Mouse (Mus musculus) CH12.LX (cell line): ENCODE measurements at regions not wholly inside any gene's neighbourhood (a gene's known extent, or its start where the extent isn't known, plus 50 kb on each side); places are given as distances from the start of the nearest gene placed in this dataset.

Experiments used
- DNase-seq: peaks from one replicate; pipeline ENCODE4 v3.0.0-alpha.2; 2013; ENCODE audit errors: extremely low read depth
- H3K27ac ChIP-seq: 2 replicates; pipeline ENCODE4 v1.5.1; 2012; ENCODE audit warnings: low read depth, mild to moderate bottlenecking, control low read depth, moderate library complexity; ENCODE audit not compliant: insufficient read depth
- H3K27me3 ChIP-seq: replicated peaks from 2 replicates; pipeline ENCODE3; 2012; ENCODE audit warnings: inconsistent platforms
- H3K36me3 ChIP-seq, 2 experiments: replicated peaks in 1 of 2; 2 replicates each; pipeline versions ENCODE3 to v1.6.1; 2012; ENCODE audit warnings: inconsistent platforms in 1 of 2, low read length in 1 of 2, mild to moderate bottlenecking in 1 of 2, mixed read lengths in 1 of 2, moderate library complexity in 1 of 2; ENCODE audit not compliant: control insufficient read depth in 1 of 2, insufficient read depth in 1 of 2
- H3K4me1 ChIP-seq, 2 experiments: 2 replicates each; pipeline ENCODE4 v1.6.1; 2012; ENCODE audit warnings: inconsistent platforms in 1 of 2, moderate library complexity in 1 of 2; ENCODE audit not compliant: insufficient read depth in 2 of 2, control insufficient read depth in 1 of 2
- H3K4me2 ChIP-seq: 2 replicates; pipeline ENCODE4 v1.6.1; 2012; ENCODE audit warnings: low read depth, mild to moderate bottlenecking, control low read depth; ENCODE audit not compliant: poor library complexity, insufficient read depth, severe bottlenecking
- H3K4me3 ChIP-seq, 3 experiments: fragments of 150-350 bp in 1 of 3; sonication (generic) in 1 of 3; replicated peaks in 1 of 3; 2 replicates each; pipeline versions ENCODE3 to v1.5.1; 2011 to 2012; ENCODE audit warnings: low read depth in 2 of 3, low read length in 2 of 3, mild to moderate bottlenecking in 2 of 3, moderate library complexity in 2 of 3, control low read depth in 1 of 3, improper control_type of control experiment in 1 of 3, inconsistent platforms in 1 of 3, mixed read lengths in 1 of 3; ENCODE audit not compliant: poor library complexity in 1 of 3
- H3K79me2 ChIP-seq: replicated peaks from 2 replicates; pipeline ENCODE4 v1.6.1; 2012; ENCODE audit warnings: mild to moderate bottlenecking, moderate library complexity; ENCODE audit not compliant: control insufficient read depth, poor library complexity, insufficient read depth, severe bottlenecking; ENCODE audit errors: extremely low read depth
- H3K9ac ChIP-seq: 2 replicates; pipeline ENCODE4 v1.6.1; 2012; ENCODE audit warnings: low read depth, mild to moderate bottlenecking, control low read depth, moderate library complexity; ENCODE audit not compliant: insufficient read depth
- H3K9me3 ChIP-seq: replicated peaks from 2 replicates; pipeline ENCODE3; 2012; ENCODE audit warnings: low read length, inconsistent platforms, mixed read lengths
- CHD1 ChIP-seq: IDR thresholded peaks from 2 replicates; pipeline ENCODE4 v1.6.1; 2012; ENCODE audit warnings: low read depth, low read length, improper control_type of control experiment, inconsistent platforms
- E2F4 ChIP-seq: IDR thresholded peaks from 2 replicates; pipeline ENCODE4 v1.6.1; 2011; ENCODE audit warnings: low read depth, low read length, improper control_type of control experiment; ENCODE audit not compliant: insufficient replicate concordance
- ELF1 ChIP-seq: IDR thresholded peaks from 2 replicates; pipeline ENCODE4 v1.6.1; 2014; ENCODE audit warnings: low read depth, mild to moderate bottlenecking, inconsistent platforms, low read length, improper control_type of control experiment
- HCFC1 ChIP-seq: IDR thresholded peaks from 2 replicates; pipeline ENCODE4 v1.6.1; 2012; ENCODE audit warnings: low read depth, mild to moderate bottlenecking, inconsistent platforms, low read length, improper control_type of control experiment
- IRF4 ChIP-seq: IDR thresholded peaks from 2 replicates; pipeline ENCODE4 v1.6.1; 2014; ENCODE audit warnings: low read depth, mild to moderate bottlenecking, inconsistent platforms, low read length, improper control_type of control experiment
- JUN ChIP-seq: IDR thresholded peaks from 2 replicates; pipeline ENCODE4 v1.6.1; 2011; ENCODE audit warnings: low read depth, mild to moderate bottlenecking, low read length, improper control_type of control experiment, moderate library complexity; ENCODE audit not compliant: insufficient read depth
- KAT2A ChIP-seq: IDR thresholded peaks from 2 replicates; pipeline ENCODE4 v1.6.1; 2012; ENCODE audit warnings: low read length, improper control_type of control experiment, inconsistent platforms; ENCODE audit not compliant: insufficient replicate concordance
- MEF2A ChIP-seq: IDR thresholded peaks from 2 replicates; pipeline ENCODE4 v1.6.1; 2014; ENCODE audit warnings: low read depth, mild to moderate bottlenecking, inconsistent platforms, low read length, improper control_type of control experiment, borderline replicate concordance
- MXI1 ChIP-seq: IDR thresholded peaks from 2 replicates; pipeline ENCODE4 v1.6.1; 2011; ENCODE audit warnings: mild to moderate bottlenecking, low read depth, low read length, improper control_type of control experiment
- MYC ChIP-seq: IDR thresholded peaks from 2 replicates; pipeline ENCODE4 v1.6.1; 2011; ENCODE audit warnings: low read depth, mild to moderate bottlenecking, improper control_type of control experiment, low read length
- NELFE ChIP-seq: IDR thresholded peaks from 2 replicates; pipeline ENCODE4 v1.6.1; 2011; ENCODE audit warnings: low read depth, low read length, improper control_type of control experiment
- PAX5 ChIP-seq: IDR thresholded peaks from 2 replicates; pipeline ENCODE4 v1.6.1; 2012; ENCODE audit warnings: low read length, inconsistent platforms, mixed read lengths
- TBP ChIP-seq: conservative IDR thresholded peaks from 2 replicates; pipeline ENCODE4 v1.6.1; 2011; ENCODE audit warnings: low read depth, low read length, improper control_type of control experiment
- TCF12 ChIP-seq: IDR thresholded peaks from 2 replicates; pipeline ENCODE4 v1.6.1; 2014; ENCODE audit warnings: low read depth, mild to moderate bottlenecking, inconsistent platforms, low read length, improper control_type of control experiment
- UBTF ChIP-seq: IDR thresholded peaks from 2 replicates; pipeline ENCODE4 v1.6.1; 2012; ENCODE audit warnings: low read depth, mild to moderate bottlenecking, inconsistent platforms, low read length, improper control_type of control experiment, moderate library complexity
- USF1 ChIP-seq: IDR thresholded peaks from 2 replicates; pipeline ENCODE4 v1.6.1; 2014; ENCODE audit warnings: low read depth, mild to moderate bottlenecking, inconsistent platforms, low read length, improper control_type of control experiment
- USF2 ChIP-seq: conservative IDR thresholded peaks from 2 replicates; pipeline ENCODE4 v1.6.1; 2011; ENCODE audit warnings: low read depth, low read length, improper control_type of control experiment
- ZC3H11A ChIP-seq: IDR thresholded peaks from 2 replicates; pipeline ENCODE4 v1.6.1; 2012; ENCODE audit warnings: low read depth, mild to moderate bottlenecking, inconsistent platforms, low read length, improper control_type of control experiment
- ZMIZ1 ChIP-seq: IDR thresholded peaks from 2 replicates; pipeline ENCODE4 v1.6.1; 2012; ENCODE audit warnings: low read depth, mild to moderate bottlenecking, inconsistent platforms, low read length, improper control_type of control experiment
- ZNF384 ChIP-seq: IDR thresholded peaks from 2 replicates; pipeline ENCODE4 v1.6.1; 2012; ENCODE audit warnings: low read depth, low read length, improper control_type of control experiment, inconsistent platforms
- dilution Hi-C: fragments of 300-500 bp; cut with MboI; formaldehyde crosslinking; loops from 2 replicates; pipeline ENCODE4 v1.14.3; 2020; ENCODE audit warnings: low sequenced_read_pairs; ENCODE audit not compliant: extremely low pct_unique_long_range_greater_than_20kb, extremely low pct_ligation_motif_present
- in situ Hi-C: fragments of 300-500 bp; cut with MboI; formaldehyde crosslinking; loops from 3 replicates; pipeline ENCODE4 v1.14.3; 2019; ENCODE audit warnings: low sequenced_read_pairs, low pct_ligation_motif_present, low pct_unique_long_range_greater_than_20kb, mixed read lengths

DNA sequence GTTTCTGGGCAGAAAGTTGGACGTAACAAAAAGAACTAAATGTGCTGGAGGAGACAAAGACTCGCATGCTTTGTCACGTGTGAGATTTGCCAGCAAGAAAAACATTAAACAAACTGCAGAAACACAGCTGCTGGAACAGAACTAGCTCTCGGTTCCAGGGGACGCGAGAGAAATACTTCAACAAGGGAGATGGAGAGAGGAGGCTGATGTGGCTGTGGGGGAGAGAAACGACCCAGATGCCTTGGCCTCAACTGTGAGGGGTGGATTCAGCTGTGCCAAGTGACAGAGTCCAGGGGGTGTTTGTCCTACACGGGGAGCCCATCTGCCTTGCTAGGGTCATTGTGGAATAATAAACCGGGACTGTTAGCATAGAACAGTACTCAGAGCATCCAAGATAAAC is 174.9 kb downstream of the Ktn1 start:
- Histone ChIP-seq H3K9ac (no peak overlapping the region), H3K9me3 (no peaks in the 10 kb centered on the region), H3K4me1 (peaks cover 2 to 17% of the 10 kb centered on the region in 2 experiments; a peak in 2 of 4 replicates), H3K27ac (no peak overlapping the region), H3K4me2 (0 out of 2 replicates have a peak overlapping the region, but pooled peaks have one; percentile 35), H3K79me2 (no peaks in the 10 kb centered on the region), H3K4me3 (no peak overlapping the region), H3K27me3 (no peaks in the 10 kb centered on the region), H3K36me3 (no peaks in the 10 kb centered on the region)
- no peak for TF ChIP-seq MXI1
- TF ChIP-seq ZMIZ1 = no peak
- no peak for TF ChIP-seq ELF1
- TF ChIP-seq USF2 = no peak
- no peak for TF ChIP-seq E2F4
- TF ChIP-seq TBP = no peak
- TF ChIP-seq PAX5 = no peak
- TF ChIP-seq HCFC1 = no peak
- no peak for TF ChIP-seq KAT2A
- no peak for TF ChIP-seq CHD1
- TF ChIP-seq USF1 = no peak
- no peak for TF ChIP-seq MYC
- no peak for TF ChIP-seq NELFE
- TF ChIP-seq UBTF = no peak
- no peak for TF ChIP-seq TCF12
- dilution Hi-C loops (no loop called here), in situ Hi-C loops (no loop called here)
- DNase-seq = no peak

DNA sequence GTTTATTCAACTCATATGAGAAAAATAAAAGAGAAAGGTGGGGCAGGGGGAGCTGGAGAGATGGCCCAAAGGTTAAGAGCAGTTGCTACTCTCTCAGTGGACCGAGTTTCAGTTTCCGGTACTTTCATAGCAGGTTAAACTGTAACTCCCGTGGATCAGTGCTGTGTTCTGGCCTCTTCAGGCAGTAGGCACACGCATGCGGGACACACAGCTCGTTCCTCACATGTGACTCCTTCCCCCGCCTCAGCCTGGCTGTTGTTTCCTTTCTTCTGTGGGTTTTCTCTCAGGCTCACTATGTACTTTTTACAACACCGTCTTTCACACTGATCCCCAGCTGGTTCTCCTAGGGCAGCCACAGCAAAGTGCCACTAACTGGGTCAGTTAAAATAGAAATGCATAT is 175.4 kb downstream of the Ktn1 start:
- dilution Hi-C loops = no loop called here
- TF ChIP-seq HCFC1 (no peak), ZNF384 (no peak), IRF4 (no peak), JUN (no peak), TBP (no peak), MEF2A (no peak), TCF12 (no peak), ZC3H11A (no peak)

More for the DNA sequence above, 175.4 kb downstream of the Ktn1 start:
- Histone ChIP-seq H3K79me2 (no peaks in the 10 kb centered on the region), H3K4me3 (no peak overlapping the region), H3K27ac (no peak overlapping the region), H3K36me3 (no peaks in the 10 kb centered on the region), H3K4me1 (peaks cover 2 to 17% of the 10 kb centered on the region in 2 experiments; a peak in 2 of 4 replicates), H3K9me3 (no peaks in the 10 kb centered on the region), H3K4me2 (peak overlapping the region; percentile 35), H3K27me3 (no peaks in the 10 kb centered on the region), H3K9ac (no peak overlapping the region)
- in situ Hi-C loops = no loop called here
- DNase-seq = no peak
